Mouse (Mus musculus) Patski (cell line): ENCODE measurements around the gene Rab3il1. TPM values are rescaled to one million over a fixed set of nuclear protein-coding genes. Genes with fewer than 3 reads are reported as not detected.

ENCODE experiments used
- ATAC-seq: fragments of 100-300 bp; one replicate; pipeline ENCODE4 v1.8.0; 2021
- CTCF ChIA-PET: fragments of 350-600 bp; sonication (Branson Sonifier 250); formaldehyde crosslinking; loops from one replicate; lab custom pipeline; 2022; ENCODE audit warnings: inconsistent platforms; lab: Charles Lee
- POLR2A ChIA-PET: fragments of 350-600 bp; sonication (Branson Sonifier 250); formaldehyde crosslinking; loops from one replicate; lab custom pipeline; 2022; ENCODE audit warnings: antibody characterized with exemption, inconsistent platforms; lab: Charles Lee
- DNase-seq: peaks from one replicate; pipeline ENCODE4 v3.0.0-alpha.2; 2011; ENCODE audit warnings: low read depth, low spot score
- H3K27me3 ChIP-seq: fragments of 371-371 bp; one replicate; pipeline ENCODE4 v1.5.1; 2021
- CTCF ChIP-seq: fragments of 100-300 bp; IDR thresholded peaks from one replicate; pipeline ENCODE4 v1.5.1; 2021
- in situ Hi-C: fragments of 300-500 bp; cut with MboI; formaldehyde crosslinking; loops from 3 replicates; pipeline ENCODE4 v1.11.1; 2018; ENCODE audit warnings: low pct_unique_long_range_greater_than_20kb, mixed read lengths
- polyA plus RNA-seq: library from polyadenylated mRNA; unstranded; gene quantifications from one replicate; pipeline ENCODE4 v1.2.3, GENCODE M21; 2021

Rab3il1 gene
- polyA plus RNA-seq, 1 experiment from 2014 or later, result 0.71 TPM

GRCm38 (mm10) chr19:10062292-10062691 is 60.8 kb downstream of the Rab3il1 start:
- POLR2A ChIA-PET, result no interaction called here
- no peaks in the 10 kb centered on the region for H3K27me3 ChIP-seq
- DNase-seq (no peak), ATAC-seq (no peak)
- CTCF ChIA-PET, result no interaction called here
- in situ Hi-C loops, result no loop called here
- TF ChIP-seq CTCF, result no peak

DNA sequence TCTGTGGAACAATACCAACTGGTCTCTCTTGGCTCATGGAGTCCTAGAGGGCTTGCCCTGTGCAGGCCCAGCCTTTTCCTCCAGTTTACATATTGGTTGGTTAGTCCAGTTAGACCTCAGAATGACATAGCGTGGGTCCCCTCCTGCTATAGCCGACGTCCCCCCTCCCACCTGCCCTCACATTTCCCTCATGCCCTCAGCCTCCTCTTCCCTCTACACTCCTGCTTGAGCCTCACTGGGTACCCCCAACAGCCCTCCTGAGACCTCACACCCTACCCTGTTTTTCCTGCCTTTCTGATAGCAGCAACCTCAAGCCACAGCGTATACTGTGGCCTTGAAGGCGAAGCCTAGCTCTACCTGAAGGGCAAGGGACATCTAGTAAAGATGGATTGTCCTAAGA is 61.4 kb downstream of the Rab3il1 start:
- no peaks in the 10 kb centered on the region for H3K27me3 ChIP-seq
- ChIA-PET CTCF (interaction anchor here (0.7 kb wide), 1 partner anchor 13 kb away, joined by 3 read pairs; no protein-coding TSS in a partner anchor), POLR2A (no interaction called here)
- no peak for TF ChIP-seq CTCF
- in situ Hi-C loops, result no loop called here
- no peak for ATAC-seq
- no peak for DNase-seq

DNA sequence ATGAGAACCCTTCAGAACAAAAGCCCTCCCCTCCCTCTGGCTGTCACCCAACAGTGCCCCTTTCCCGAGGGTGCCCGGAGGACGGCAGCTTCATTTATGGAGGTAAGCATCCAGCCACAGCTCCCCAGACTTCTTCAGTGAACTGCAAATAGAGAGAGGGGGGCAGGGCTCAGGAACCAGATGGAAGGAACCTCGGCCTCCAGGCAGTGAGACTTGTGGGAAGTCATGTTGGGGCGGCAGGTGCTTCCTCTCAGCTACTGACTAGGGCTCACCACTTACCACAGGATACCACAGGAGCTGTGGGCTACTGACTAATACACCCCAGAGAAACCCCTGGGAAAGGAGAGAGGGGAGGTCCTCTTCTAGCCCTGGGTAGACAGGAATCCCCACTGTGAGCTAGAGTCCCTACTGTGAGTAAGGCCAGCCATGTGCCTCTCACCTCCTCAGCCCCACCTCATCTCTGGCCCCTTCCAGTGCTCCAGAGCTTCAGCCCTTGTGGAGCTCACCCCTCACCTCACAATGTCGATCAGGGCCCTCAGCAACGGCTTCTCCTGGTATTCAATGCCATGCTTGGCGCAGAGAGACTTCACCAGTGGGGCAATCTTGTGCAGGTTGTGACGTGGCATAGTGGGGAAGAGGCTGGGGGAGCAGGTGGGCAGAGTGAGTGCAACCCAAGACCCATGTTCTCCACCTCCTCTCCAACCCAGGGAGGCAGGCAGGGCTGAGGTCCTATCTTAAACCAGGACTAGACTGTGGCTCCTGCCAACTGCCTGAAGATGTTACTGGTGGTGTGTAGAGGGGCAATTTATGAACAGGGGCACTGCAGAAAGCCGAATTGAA is 62.9 kb downstream of the Rab3il1 start:
- CTCF ChIA-PET, result interaction anchor here (0.9 to 1.1 kb wide), 3 partner anchors 26 to 64 kb away, joined by 4 read pairs; no protein-coding TSS in a partner anchor
- TF ChIP-seq CTCF, result no peak
- ATAC-seq (peak; percentile 4), DNase-seq (no peak)
- in situ Hi-C loops, result no loop called here
- H3K27me3 ChIP-seq, result no peaks in the 10 kb centered on the region
- POLR2A ChIA-PET, result interaction anchor here (0.6 to 1.0 kb wide), 2 partner anchors 42 to 135 kb away, joined by 4 read pairs; no protein-coding TSS in a partner anchor

GRCm38 (mm10) chr19:10065465-10066188 is 64.2 kb downstream of the Rab3il1 start:
- in situ Hi-C loops, result no loop called here
- ChIA-PET CTCF (interaction anchor here (0.8 kb wide), 1 partner anchor 12 kb away, joined by 3 read pairs; no protein-coding TSS in a partner anchor), POLR2A (interaction anchor here (0.6 to 0.7 kb wide), 2 partner anchors 11 to 25 kb away, joined by 3 to 7 read pairs; no protein-coding TSS in a partner anchor)
- ATAC-seq, result no peak
- DNase-seq, result no peak
- TF ChIP-seq CTCF, result no peak
- H3K27me3 ChIP-seq, result no peaks in the 10 kb centered on the region

GRCm38 (mm10) chr19:10066189-10066500 is 64.7 kb downstream of the Rab3il1 start:
- POLR2A ChIA-PET, result no interaction called here
- no peak for TF ChIP-seq CTCF

GRCm38 (mm10) chr19:10066502-10066901 is 65.0 kb downstream of the Rab3il1 start:
- no peak for TF ChIP-seq CTCF
- in situ Hi-C loops, result no loop called here
- H3K27me3 ChIP-seq, result no peaks in the 10 kb centered on the region
- ChIA-PET POLR2A (no interaction called here), CTCF (interaction anchor here (0.8 kb wide), 1 partner anchor 11 kb away, joined by 3 read pairs; no protein-coding TSS in a partner anchor)
- DNase-seq (no peak), ATAC-seq (no peak)

More at GRCm38 (mm10) chr19:10066189-10066500, 64.7 kb downstream of the Rab3il1 start:
- no peak for DNase-seq
- CTCF ChIA-PET, result interaction anchor here (0.8 kb wide), 1 partner anchor 12 kb away, joined by 3 read pairs; no protein-coding TSS in a partner anchor
- ATAC-seq, result no peak
- H3K27me3 ChIP-seq, result no peaks in the 10 kb centered on the region
- in situ Hi-C loops, result no loop called here

DNA sequence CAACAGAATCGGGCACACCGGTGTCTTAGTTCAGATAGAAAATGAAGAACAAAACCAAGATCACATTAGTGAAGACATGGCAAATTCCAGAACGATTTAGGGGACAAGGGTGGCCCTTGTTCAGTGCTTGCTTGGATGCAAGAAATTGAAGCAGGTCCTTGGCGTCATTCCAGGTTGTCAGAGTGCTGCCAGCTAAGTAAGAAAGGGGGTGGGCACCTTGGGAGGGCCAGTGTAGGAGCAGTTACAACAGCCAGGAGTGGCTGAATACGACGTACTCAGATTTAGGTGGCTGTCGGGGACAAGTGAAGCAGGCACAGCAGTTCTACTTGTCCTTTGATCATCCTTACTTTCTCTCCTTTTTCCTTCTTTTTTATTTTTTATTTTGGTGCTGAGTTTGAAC is 66.2 kb downstream of the Rab3il1 start:
- CTCF ChIA-PET, result no interaction called here
- TF ChIP-seq CTCF, result no peak
- POLR2A ChIA-PET, result no interaction called here
- ATAC-seq (no peak), DNase-seq (no peak)
- H3K27me3 ChIP-seq, result no peaks in the 10 kb centered on the region
- in situ Hi-C loops, result no loop called here

GRCm38 (mm10) chr19:10070186-10070980 is 68.9 kb downstream of the Rab3il1 start:
- no peak for ATAC-seq

DNA sequence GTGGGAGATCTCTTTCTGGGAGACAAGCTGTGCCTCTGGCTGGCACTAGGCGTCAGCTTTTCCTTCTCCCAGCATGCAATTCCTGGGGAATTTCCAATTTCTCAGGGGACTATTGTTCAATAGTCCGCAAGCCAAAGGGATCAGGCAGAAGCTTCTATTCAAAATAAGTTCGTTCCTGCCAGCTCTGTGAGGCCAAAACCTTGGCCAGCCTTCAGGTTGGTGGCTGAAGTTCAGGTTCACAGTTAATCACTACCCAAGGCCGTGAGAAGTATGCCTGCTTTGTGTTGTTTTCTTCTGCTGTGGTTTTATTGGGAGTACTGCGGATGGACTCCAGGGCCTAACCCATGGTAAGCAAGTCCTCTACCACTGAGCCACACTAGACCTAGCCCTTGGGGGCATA is 69.7 kb downstream of the Rab3il1 start:
- in situ Hi-C loops, result no loop called here
- POLR2A ChIA-PET, result no interaction called here
- CTCF ChIA-PET, result interaction anchor here (1.6 kb wide), 1 partner anchor 10 kb away, joined by 6 read pairs; no protein-coding TSS in a partner anchor
- DNase-seq (no peak), ATAC-seq (no peak)
- no peak for TF ChIP-seq CTCF
- no peaks in the 10 kb centered on the region for H3K27me3 ChIP-seq

More at GRCm38 (mm10) chr19:10070186-10070980, 68.9 kb downstream of the Rab3il1 start:
- ChIA-PET CTCF (interaction anchor here (1.6 kb wide), 2 partner anchors 9 to 11 kb away, joined by 3 to 6 read pairs; no protein-coding TSS in a partner anchor), POLR2A (interaction anchor here (0.7 kb wide), 1 partner anchor 25 kb away, joined by 6 read pairs; no protein-coding TSS in a partner anchor)
- no peak for DNase-seq
- no peak for TF ChIP-seq CTCF
- in situ Hi-C loops, result no loop called here
- no peaks in the 10 kb centered on the region for H3K27me3 ChIP-seq

GRCm38 (mm10) chr19:10071892-10072291 is 70.4 kb downstream of the Rab3il1 start:
- CTCF ChIA-PET, result interaction anchor here (1.3 kb wide), 1 partner anchor 10 kb away, joined by 3 read pairs; no protein-coding TSS in a partner anchor
- ATAC-seq (no peak), DNase-seq (no peak)
- POLR2A ChIA-PET, result no interaction called here
- in situ Hi-C loops, result no loop called here
- no peaks in the 10 kb centered on the region for H3K27me3 ChIP-seq
- no peak for TF ChIP-seq CTCF
